ENCODE assay signal across 21 mouse cellular contexts in genomic region chr6:134107696-134108095, GRCm38 (mm10).
"Had no signal": no experiment of that assay in that cellular context is flagged by ENCODE, and none has a peak within 500 bp of the region (broad histone marks: within the 10 kb centered on the region; RNA-seq: fewer than 3 reads in every experiment).

No protein-coding gene starts in this region.

- H3K36me3 ChIP-seq: limb, embryonic 15.5 days; midbrain, embryonic 15.5 days; neural tube, embryonic 15.5 days; stomach, embryonic 15.5 days had no signal

- H3K27me3 ChIP-seq: limb, embryonic 12.5 days; limb, embryonic 15.5 days; midbrain, embryonic 12.5 days; midbrain, embryonic 15.5 days; neural tube, embryonic 12.5 days; neural tube, embryonic 15.5 days; stomach, embryonic 15.5 days had no signal

- H3K4me2 ChIP-seq: limb, embryonic 12.5 days; limb, embryonic 15.5 days; liver, embryonic 11.5 days; lung, embryonic 14.5 days; midbrain, embryonic 12.5 days; midbrain, embryonic 15.5 days; neural tube, embryonic 12.5 days; neural tube, embryonic 15.5 days; stomach, embryonic 15.5 days had no signal

- H3K4me3 ChIP-seq: limb, embryonic 12.5 days; limb, embryonic 15.5 days; midbrain, embryonic 12.5 days; midbrain, embryonic 15.5 days; neural tube, embryonic 12.5 days; neural tube, embryonic 15.5 days; stomach, embryonic 15.5 days had no signal

- H3K9me3 ChIP-seq: limb, embryonic 15.5 days; midbrain, embryonic 15.5 days; neural tube, embryonic 12.5 days; neural tube, embryonic 15.5 days; stomach, embryonic 15.5 days had no signal

- H3K27ac ChIP-seq: limb, embryonic 12.5 days; limb, embryonic 15.5 days; liver, embryonic 14.5 days; macrophage; midbrain, embryonic 12.5 days; midbrain, embryonic 15.5 days; neural tube, embryonic 12.5 days; neural tube, embryonic 15.5 days; stomach, embryonic 15.5 days had no signal

- H3K9ac ChIP-seq: limb, embryonic 12.5 days; limb, embryonic 15.5 days; liver, embryonic 14.5 days; liver, postnatal 0 days; lung, embryonic 14.5 days; midbrain, embryonic 12.5 days; midbrain, embryonic 15.5 days; neural tube, embryonic 12.5 days; neural tube, embryonic 15.5 days; stomach, embryonic 15.5 days had no signal

- ATAC-seq: liver, postnatal 0 days; lung, postnatal 0 days; midbrain, embryonic 15.5 days had no signal

- DNase-seq: kidney, postnatal 14 days; kidney, postnatal 4 days; left cerebral cortex, postnatal 4 days; liver, postnatal 0 days; lung, embryonic 14.5 days; right cerebral cortex, adult 18-20 months; right cerebral cortex, postnatal 14 days; right cerebral cortex, postnatal 4 days; spleen, adult 18-20 months; thymus, postnatal 25 days had no signal
